Mouse (Mus musculus): ENCODE data around the gene Col4a3bp. TPM values are rescaled to one million over a fixed set of nuclear protein-coding genes. Genes with fewer than 3 reads are reported as not detected.

The Col4a3bp gene
- total and polyA plus RNA-seq, 3 experiments = 7.0 to 14.8 (median 11.9) TPM

GRCm38 (mm10) chr13:96538103-96538502, 4.3 kb upstream of the Col4a3bp start:
- Histone ChIP-seq H3K9ac (ENCODE audit: insufficient read depth, low read depth) (no peak overlapping the region), H3K36me3 (replicated peaks in 1 of 2; ENCODE audit: control insufficient read depth in 1 of 2, insufficient read depth in 1 of 2, low read length in 1 of 2) (peaks cover 0 to 4% of the 10 kb centered on the region in 2 experiments), H3K79me2 (replicated peaks; ENCODE audit: control insufficient read depth, extremely low read depth, insufficient read depth, poor library complexity, severe bottlenecking) (peaks cover 28% of the 10 kb centered on the region), H3K9me3 (replicated peaks; ENCODE audit: low read length) (no peaks in the 10 kb centered on the region), H3K27me3 (replicated peaks) (no peaks in the 10 kb centered on the region), H3K27ac (ENCODE audit: insufficient read depth, low read depth) (no peak overlapping the region), H3K4me2 (ENCODE audit: insufficient read depth, low read depth, poor library complexity, severe bottlenecking) (no peak overlapping the region), H3K4me1 (ENCODE audit: control insufficient read depth in 1 of 2, insufficient read depth in 2 of 2) (peaks cover 4 to 12% of the 10 kb centered on the region in 2 experiments; a peak in 3 of 4 replicates), H3K4me3 (replicated peaks in 1 of 3; ENCODE audit: low read depth in 2 of 3, low read length in 2 of 3, poor library complexity in 1 of 3) (no peak overlapping the region)
- DNase-seq (ENCODE audit: extremely low read depth) = no peak
- TF ChIP-seq SIN3A (IDR thresholded peaks at IDR 0.05; ENCODE audit: low read length) (no peak), HCFC1 (IDR thresholded peaks at IDR 0.05; ENCODE audit: low read depth, low read length) (no peak), IRF4 (IDR thresholded peaks at IDR 0.05; ENCODE audit: low read depth, low read length) (no peak), TCF12 (IDR thresholded peaks at IDR 0.05; ENCODE audit: low read depth, low read length) (no peak), POLR2AphosphoS2 (IDR thresholded peaks at IDR 0.05; ENCODE audit: low read depth, low read length) (no peak), E2F4 (IDR thresholded peaks at IDR 0.05; ENCODE audit: insufficient replicate concordance, low read depth, low read length) (no peak), ZC3H11A (IDR thresholded peaks at IDR 0.05; ENCODE audit: low read depth, low read length) (no peak), MAZ (IDR thresholded peaks at IDR 0.05; ENCODE audit: low read depth, low read length) (no peak), UBTF (IDR thresholded peaks at IDR 0.05; ENCODE audit: low read depth, low read length) (no peak), CHD2 (IDR thresholded peaks at IDR 0.05; ENCODE audit: low read length) (no peak)
- in situ Hi-C loops (cut with MboI; ENCODE audit: low pct_ligation_motif_present, low pct_unique_long_range_greater_than_20kb, low sequenced_read_pairs) (no loop called here), dilution Hi-C loops (cut with MboI; ENCODE audit: extremely low pct_ligation_motif_present, extremely low pct_unique_long_range_greater_than_20kb, low sequenced_read_pairs) (no loop called here)

DNA sequence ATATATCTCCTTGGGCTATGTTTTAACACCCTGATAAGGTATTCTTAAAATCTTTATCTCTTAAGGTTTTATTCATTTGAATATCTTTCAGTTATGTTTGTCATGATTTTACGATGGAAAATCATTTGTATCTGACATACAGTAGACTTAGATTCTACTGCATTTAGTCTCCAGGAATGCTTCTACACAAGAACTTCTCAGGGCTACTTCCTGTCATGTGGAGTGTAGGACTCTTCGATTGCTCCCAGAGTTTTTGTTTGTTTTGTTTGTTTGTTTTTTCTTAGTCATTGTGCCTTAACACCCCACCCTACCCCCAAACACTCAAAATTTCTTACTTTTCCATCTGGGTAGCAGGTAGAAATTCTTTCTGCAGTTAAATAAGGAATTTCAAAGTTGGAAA, 1.0 kb upstream of the Col4a3bp start:
- peak; percentile 15 for DNase-seq (ENCODE audit: extremely low read depth)
- dilution Hi-C loops (cut with MboI; ENCODE audit: extremely low pct_ligation_motif_present, extremely low pct_unique_long_range_greater_than_20kb, low sequenced_read_pairs) = no loop called here
- Histone ChIP-seq H3K79me2 (replicated peaks; ENCODE audit: control insufficient read depth, extremely low read depth, insufficient read depth, poor library complexity, severe bottlenecking) (peaks cover 30% of the 10 kb centered on the region), H3K9me3 (replicated peaks; ENCODE audit: low read length) (no peaks in the 10 kb centered on the region), H3K4me3 (replicated peaks in 1 of 3; ENCODE audit: low read depth in 2 of 3, low read length in 2 of 3, poor library complexity in 1 of 3) (peak overlapping the region; percentile 58 to 95 (median 95)), H3K9ac (ENCODE audit: insufficient read depth, low read depth) (peak overlapping the region; percentile 86), H3K36me3 (replicated peaks in 1 of 2; ENCODE audit: control insufficient read depth in 1 of 2, insufficient read depth in 1 of 2, low read length in 1 of 2) (peaks cover 0 to 3% of the 10 kb centered on the region in 2 experiments), H3K27me3 (replicated peaks) (no peaks in the 10 kb centered on the region), H3K4me2 (ENCODE audit: insufficient read depth, low read depth, poor library complexity, severe bottlenecking) (peak overlapping the region; percentile 84; the same call in 1 of the 2 replicates), H3K27ac (ENCODE audit: insufficient read depth, low read depth) (no peak overlapping the region), H3K4me1 (ENCODE audit: control insufficient read depth in 1 of 2, insufficient read depth in 2 of 2) (0 out of 4 replicates have a peak, but pooled peaks cover 0 to 3% of the 10 kb centered on the region in 2 experiments)
- in situ Hi-C loops (cut with MboI; ENCODE audit: low pct_ligation_motif_present, low pct_unique_long_range_greater_than_20kb, low sequenced_read_pairs) = no loop called here
- TF ChIP-seq POLR2AphosphoS2 (IDR thresholded peaks at IDR 0.05; ENCODE audit: low read depth, low read length) (no peak), ELF1 (IDR thresholded peaks at IDR 0.05; ENCODE audit: low read depth, low read length) (peak; percentile 60), EP300 (IDR thresholded peaks at IDR 0.05; ENCODE audit: low read length) (0 out of 2 replicates have a peak, but pooled peaks have one; percentile 11), MAFK (IDR thresholded peaks at IDR 0.05; ENCODE audit: insufficient replicate concordance, low read length) (no peak)

Data from CH12.LX (cell line).